7 mouse cellular contexts compared by ENCODE assay signal in genomic region chr3:104670183-104671020, GRCm38 (mm10). TPM values are rescaled to one million over a fixed set of nuclear protein-coding genes. Genes with fewer than 3 reads are reported as not detected.
DNase-seq lines count a peak whose midpoint lies in the region; ATAC-seq and TF ChIP-seq lines count a peak whose summit lies in the region.
"Not testable (repeated sequence)": the region's sequence is repeated elsewhere in the genome, so short reads cannot be mapped to it uniquely, and the experiment has no call there.

No protein-coding gene starts in this region.

- not testable (repeated sequence) for TF ChIP-seq CTCF in spleen, adult 2 months (IDR thresholded peaks at IDR 0.05; ENCODE audit: extremely low read depth, insufficient read depth, insufficient read length, insufficient replicate concordance)

- peak; percentile 38 for DNase-seq in adrenal gland, postnatal 10 days
- not testable (repeated sequence) for DNase-seq in embryonic facial prominence, embryonic 14.5 days (ENCODE audit: low spot score); midbrain, embryonic 11.5 days (ENCODE audit: low spot score, missing footprints); spleen, adult 2 months (ENCODE audit: low read depth in 1 of 2, low spot score in 2 of 2)
- DNase-seq in kidney, adult 18-20 months: peak; percentile 29
- DNase-seq in liver: peak; percentile 69

- ATAC-seq in embryonic facial prominence, embryonic 14.5 days (ENCODE audit: low read depth): peak; percentile 65
- ATAC-seq in heart, embryonic 12.5 days (ENCODE audit: insufficient number of reproducible peaks, low FRiP score): peak; percentile 56
- ATAC-seq in midbrain, embryonic 11.5 days (ENCODE audit: low FRiP score): peak; percentile 38; the same call in 1 of the 2 replicates

- WGBS in embryonic facial prominence, embryonic 14.5 days: 6% methylated on average over 1 of the region's 1 CpGs
- 38% methylated on average over 1 of the region's 1 CpGs for WGBS in heart, embryonic 12.5 days
- 60% methylated on average over 1 of the region's 1 CpGs for WGBS in midbrain, embryonic 11.5 days
- 17% methylated on average over 1 of the region's 1 CpGs for WGBS in spleen, adult 2 months

- peaks cover 21% of the 10 kb centered on the region for H3K4me1 ChIP-seq in embryonic facial prominence, embryonic 14.5 days (ENCODE audit: control insufficient read depth, insufficient read depth, low read length)
- peaks cover 52% of the 10 kb centered on the region for H3K4me1 ChIP-seq in heart, embryonic 12.5 days (replicated peaks)
- not testable (repeated sequence) for H3K4me1 ChIP-seq in midbrain, embryonic 11.5 days (ENCODE audit: control insufficient read depth, insufficient read depth, low read length)
- H3K4me1 ChIP-seq in spleen, adult 2 months (ENCODE audit: control insufficient read depth, insufficient read depth, insufficient read length): peaks cover 12% of the 10 kb centered on the region; the same call in 1 of the 2 replicates

- H3K9ac ChIP-seq in embryonic facial prominence, embryonic 14.5 days (ENCODE audit: low read depth, low read length); midbrain, embryonic 11.5 days (ENCODE audit: low read length): not testable (repeated sequence)
- H3K9ac ChIP-seq in heart, embryonic 12.5 days: 0 out of 2 replicates have a peak overlapping the region, but pooled peaks have one; percentile 27

- not testable (repeated sequence) for H3K4me3 ChIP-seq in embryonic facial prominence, embryonic 14.5 days (ENCODE audit: low read depth, low read length); heart, embryonic 12.5 days; midbrain, embryonic 11.5 days (ENCODE audit: low read depth, low read length); spleen, adult 2 months (ENCODE audit: extremely low read depth, insufficient read depth, insufficient read length)

- not testable (repeated sequence) for H3K27ac ChIP-seq in embryonic facial prominence, embryonic 14.5 days (replicated peaks; ENCODE audit: low read depth, low read length); midbrain, embryonic 11.5 days (ENCODE audit: low read depth, low read length)
- H3K27ac ChIP-seq in heart, embryonic 12.5 days (ENCODE audit: poor library complexity, severe bottlenecking): peak overlapping the region; percentile 49; the same call in 1 of the 2 replicates
- H3K27ac ChIP-seq in spleen, adult 2 months (ENCODE audit: insufficient read depth, low read length): peak overlapping the region; percentile 36; the same call in 1 of the 2 replicates

- not testable (repeated sequence) for H3K9me3 ChIP-seq in embryonic facial prominence, embryonic 14.5 days (ENCODE audit: control insufficient read depth, low read length); heart, embryonic 12.5 days (replicated peaks); midbrain, embryonic 11.5 days (ENCODE audit: control insufficient read depth, low read length)

- not testable (repeated sequence) for TF ChIP-seq POLR2A in spleen, adult 2 months (IDR thresholded peaks at IDR 0.05; ENCODE audit: low read depth, low read length)

- not testable (repeated sequence) for H3K36me3 ChIP-seq in embryonic facial prominence, embryonic 14.5 days (ENCODE audit: control insufficient read depth, insufficient read depth, low read length); heart, embryonic 12.5 days; midbrain, embryonic 11.5 days (ENCODE audit: control insufficient read depth, insufficient read depth, low read length); spleen, adult 2 months (ENCODE audit: control insufficient read depth, insufficient read depth, low read length)

- not testable (repeated sequence) for H3K27me3 ChIP-seq in embryonic facial prominence, embryonic 14.5 days (replicated peaks; ENCODE audit: control insufficient read depth, insufficient read depth, low read length); heart, embryonic 12.5 days (replicated peaks); midbrain, embryonic 11.5 days (ENCODE audit: control insufficient read depth, insufficient read depth, low read length); spleen, adult 2 months (ENCODE audit: control insufficient read depth, insufficient read depth, low read length)

- not testable (repeated sequence) for H3K4me2 ChIP-seq in embryonic facial prominence, embryonic 14.5 days (ENCODE audit: low read depth, low read length); heart, embryonic 12.5 days; midbrain, embryonic 11.5 days

RNA-seq across cellular contexts. Expression of gene Slc16a1, which starts 31.9 kb away (rescaled TPM):
- 100 to 1,000 TPM; 104 to 117 TPM for total RNA-seq in adrenal gland, postnatal 10 days (2021)
- polyA plus RNA-seq in embryonic facial prominence, embryonic 14.5 days (2014; fragmentation: Nextera tagmentation; extraction: Ambion mirVana): 30.9 and 39.2 TPM in 2 replicates
- polyA plus RNA-seq in heart, embryonic 12.5 days (2016; fragmentation: Nextera tagmentation; extraction: Ambion mirVana): 89.3 and 89.4 TPM in 2 replicates
- 31.9 and 36.3 TPM in 2 replicates for polyA plus RNA-seq in midbrain, embryonic 11.5 days (2014; fragmentation: Nextera tagmentation; extraction: Ambion mirVana)
- 27.1 and 30.2 TPM in 2 replicates for polyA plus RNA-seq in spleen, adult 2 months (2012; rRNA removed)
